Mouse (Mus musculus) forebrain, embryonic 16.5 days (tissue): ENCODE measurements around the gene Macrod2. TPM values are rescaled to one million over a fixed set of nuclear protein-coding genes. Genes with fewer than 3 reads are reported as not detected.
A peak's percentile ranks its signal among the peaks of the same experiment; 100 is the strongest.

ENCODE experiments used
- ATAC-seq: fragments of 200-750 bp; cut with Nextera tagmentation; 2 replicates; pipeline ENCODE4 v1.8.0; 2017; ENCODE audit warnings: mild to moderate bottlenecking, moderate library complexity
- H3K27ac ChIP-seq: fragments of 300-500 bp; sonication (generic); 2 replicates; pipeline ENCODE4 v1.5.1; 2014; ENCODE audit warnings: low read length, control low read depth
- H3K27me3 ChIP-seq: fragments of 300-500 bp; sonication (generic); replicated peaks from 2 replicates; pipeline ENCODE4 v1.6.1; 2014; ENCODE audit warnings: low read length; ENCODE audit not compliant: control insufficient read depth, insufficient read depth
- H3K36me3 ChIP-seq: fragments of 300-500 bp; sonication (generic); 2 replicates; pipeline ENCODE4 v1.6.1; 2014; ENCODE audit not compliant: control insufficient read depth, insufficient read depth
- H3K4me1 ChIP-seq: fragments of 300-500 bp; sonication (generic); replicated peaks from 2 replicates; pipeline ENCODE4 v1.6.1; 2014; ENCODE audit warnings: low read length; ENCODE audit not compliant: control insufficient read depth, insufficient read depth
- H3K4me2 ChIP-seq: fragments of 300-500 bp; sonication (generic); 2 replicates; pipeline ENCODE4 v1.6.1; 2014; ENCODE audit warnings: mild to moderate bottlenecking, low read length, control low read depth
- H3K4me3 ChIP-seq: fragments of 300-500 bp; sonication (generic); replicated peaks from 2 replicates; pipeline ENCODE4 v1.5.1; 2014; ENCODE audit warnings: mild to moderate bottlenecking, low read length, control low read depth
- H3K9ac ChIP-seq: fragments of 300-500 bp; sonication (generic); replicated peaks from 2 replicates; pipeline ENCODE4 v1.6.1; 2014; ENCODE audit warnings: low read depth, low read length, control low read depth
- H3K9me3 ChIP-seq: fragments of 300-500 bp; sonication (generic); 2 replicates; pipeline ENCODE4 v1.6.1; 2016; ENCODE audit warnings: low read length; ENCODE audit not compliant: control insufficient read depth
- WGBS: fragments of 180-500 bp; shearing (Covaris S2); extraction: QIAGEN DNeasy Blood & Tissue Kit; methylation state at CpG from one replicate; pipeline ENCODE4 v1.1.7; 2014; 5-methylcytosine and 5-hydroxymethylcytosine counted together
- polyA plus RNA-seq: library from polyadenylated mRNA; unstranded; fragments of >200 nt; fragmentation: Nextera tagmentation; extraction: Ambion mirVana; gene quantifications from 2 replicates; pipeline ENCODE4 v1.2.1, GENCODE M21; 2015

Gene Macrod2
- polyA plus RNA-seq, 1 experiment from 2014 or later, result 108 TPM

DNA sequence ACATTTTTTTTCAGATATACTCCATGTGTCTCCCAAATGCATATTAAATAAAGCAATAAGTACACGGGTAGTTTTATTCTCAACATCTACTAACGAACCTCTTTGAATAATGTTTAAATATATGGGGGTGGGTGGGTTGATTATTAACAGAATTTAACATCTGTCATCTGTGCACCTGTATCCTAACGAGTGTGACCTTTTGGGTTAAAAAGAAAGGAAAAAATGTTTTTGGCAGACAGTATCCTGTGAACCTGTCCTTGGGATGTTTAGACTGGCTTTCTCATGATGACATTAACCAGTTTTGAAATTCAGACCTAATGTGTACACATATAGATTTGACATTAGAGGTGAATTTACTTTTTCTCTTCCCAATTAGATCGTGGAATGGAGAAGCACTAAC, 805.4 kb downstream of the Macrod2 start:
- no peak overlapping the region for H3K4me2 ChIP-seq
- no peaks in the 10 kb centered on the region for H3K4me1 ChIP-seq
- H3K27ac ChIP-seq, result no peak overlapping the region
- no peaks in the 10 kb centered on the region for H3K27me3 ChIP-seq
- 45% methylated on average over 4 of the region's 4 CpGs for WGBS
- no peaks in the 10 kb centered on the region for H3K9me3 ChIP-seq
- ATAC-seq, result no peak
- no peaks in the 10 kb centered on the region for H3K36me3 ChIP-seq
- H3K4me3 ChIP-seq, result no peak overlapping the region
- H3K9ac ChIP-seq, result no peak overlapping the region

DNA sequence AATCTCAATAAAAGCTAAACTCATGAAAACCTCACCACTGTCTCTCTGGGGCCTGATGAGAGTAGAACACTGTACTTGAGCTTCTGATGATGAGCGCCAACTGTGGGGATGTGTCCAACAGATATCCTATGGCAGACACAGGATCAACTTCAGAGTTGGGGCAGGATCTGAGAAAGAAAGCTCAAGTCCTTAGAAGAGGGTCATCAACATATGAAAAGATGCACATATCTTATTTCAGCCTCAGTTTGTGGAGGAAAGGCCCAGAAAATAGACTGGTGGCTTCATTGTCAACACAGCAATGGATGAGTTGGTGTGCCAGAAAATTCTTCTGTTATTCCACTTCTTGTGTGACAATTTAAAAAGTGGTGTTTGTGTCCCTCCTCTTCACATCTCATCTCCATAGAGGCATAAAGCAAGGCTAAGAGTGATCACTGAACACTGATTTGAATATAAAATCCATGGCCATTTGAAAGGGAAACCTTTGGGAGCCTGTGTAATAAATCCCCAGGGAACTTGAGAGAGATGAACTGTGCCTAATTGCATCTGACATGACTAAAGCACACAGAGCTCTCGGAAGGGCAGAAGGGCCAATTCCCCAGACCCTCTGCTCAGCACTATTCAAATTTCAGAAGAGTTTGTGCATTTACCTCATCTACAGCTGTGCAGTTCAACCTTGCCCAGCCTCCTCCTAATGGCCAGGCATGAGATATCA, 806.4 kb downstream of the Macrod2 start:
- no peak overlapping the region for H3K4me3 ChIP-seq
- no peak for ATAC-seq
- H3K9me3 ChIP-seq, result no peaks in the 10 kb centered on the region
- H3K9ac ChIP-seq, result no peak overlapping the region
- H3K27me3 ChIP-seq, result no peaks in the 10 kb centered on the region
- H3K4me1 ChIP-seq, result no peaks in the 10 kb centered on the region
- 76% methylated on average over 2 of the region's 2 CpGs for WGBS
- H3K36me3 ChIP-seq, result no peaks in the 10 kb centered on the region
- no peak overlapping the region for H3K27ac ChIP-seq
- no peak overlapping the region for H3K4me2 ChIP-seq

DNA sequence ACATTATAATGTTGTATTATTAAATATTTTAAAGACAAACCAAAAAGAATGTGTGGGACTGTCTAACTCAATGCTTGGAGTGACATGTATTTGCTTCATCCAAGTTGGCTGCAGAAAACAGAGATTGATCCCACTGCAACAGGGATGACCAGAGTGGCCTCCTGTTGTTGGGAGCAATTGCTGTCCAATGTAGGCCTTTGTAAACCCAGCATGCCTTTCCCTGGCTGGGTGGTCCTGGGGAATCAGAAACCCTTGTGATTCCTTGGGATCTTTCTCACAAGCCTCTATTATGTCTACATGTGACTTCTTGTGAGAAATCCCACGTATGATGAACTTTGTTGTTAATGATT, 806.9 kb downstream of the Macrod2 start:
- Histone ChIP-seq H3K4me1 (no peaks in the 10 kb centered on the region), H3K4me3 (no peak overlapping the region), H3K27me3 (no peaks in the 10 kb centered on the region), H3K36me3 (no peaks in the 10 kb centered on the region), H3K9ac (no peak overlapping the region), H3K4me2 (no peak overlapping the region), H3K9me3 (no peaks in the 10 kb centered on the region), H3K27ac (no peak overlapping the region)
- ATAC-seq, result no peak
- WGBS, result 74% methylated on average over 1 of the region's 1 CpGs

DNA sequence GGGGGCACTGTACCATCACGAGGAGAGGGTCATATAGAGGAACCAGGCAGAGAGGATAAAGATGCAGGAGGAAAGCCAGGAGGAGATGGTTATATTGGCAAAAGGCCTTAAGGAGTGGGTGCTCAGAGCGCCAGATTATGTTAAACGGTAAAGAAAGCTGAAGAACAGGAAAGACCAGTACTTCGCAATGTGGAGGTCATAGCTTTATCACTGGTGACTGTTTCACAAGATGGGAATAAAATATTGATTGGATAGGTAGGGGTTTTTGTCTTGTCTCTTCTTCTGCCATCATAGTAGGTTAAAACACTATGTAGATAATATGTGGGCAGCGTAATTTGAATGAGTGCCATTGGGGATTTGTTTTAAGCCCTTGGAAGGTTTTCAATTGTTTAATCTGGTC, 816.2 kb downstream of the Macrod2 start:
- no peak for ATAC-seq
- H3K4me3 ChIP-seq, result no peak overlapping the region
- H3K27me3 ChIP-seq, result no peaks in the 10 kb centered on the region
- H3K9ac ChIP-seq, result no peak overlapping the region
- no peak overlapping the region for H3K4me2 ChIP-seq
- H3K36me3 ChIP-seq, result no peaks in the 10 kb centered on the region
- no peaks in the 10 kb centered on the region for H3K4me1 ChIP-seq
- no peak overlapping the region for H3K27ac ChIP-seq
- H3K9me3 ChIP-seq, result no peaks in the 10 kb centered on the region
- 87% methylated on average over 5 of the region's 5 CpGs for WGBS

DNA sequence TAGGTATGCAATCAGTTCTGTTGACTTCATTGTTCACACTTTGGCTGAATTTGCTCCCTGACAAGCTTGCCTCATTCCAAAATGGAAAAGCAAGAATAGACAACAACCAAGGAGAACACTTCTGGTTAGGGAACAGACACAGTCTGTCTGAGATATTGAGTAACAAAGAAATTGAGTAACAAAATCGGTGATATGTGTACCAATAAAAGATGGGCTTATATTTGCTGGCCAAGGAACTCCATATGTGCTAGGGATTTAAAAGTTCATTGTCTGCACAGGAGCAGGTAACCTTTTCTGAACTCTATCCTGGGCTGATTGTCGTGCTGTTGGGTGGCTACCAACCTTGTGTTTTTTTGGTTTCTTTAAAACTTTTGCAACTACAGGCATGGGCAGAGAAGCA, 817.2 kb downstream of the Macrod2 start:
- Histone ChIP-seq H3K27me3 (no peaks in the 10 kb centered on the region), H3K4me2 (no peak overlapping the region), H3K4me3 (no peak overlapping the region), H3K9me3 (no peaks in the 10 kb centered on the region), H3K4me1 (no peaks in the 10 kb centered on the region), H3K36me3 (no peaks in the 10 kb centered on the region), H3K27ac (no peak overlapping the region), H3K9ac (no peak overlapping the region)
- ATAC-seq, result no peak
- 96% methylated on average over 2 of the region's 2 CpGs for WGBS

DNA sequence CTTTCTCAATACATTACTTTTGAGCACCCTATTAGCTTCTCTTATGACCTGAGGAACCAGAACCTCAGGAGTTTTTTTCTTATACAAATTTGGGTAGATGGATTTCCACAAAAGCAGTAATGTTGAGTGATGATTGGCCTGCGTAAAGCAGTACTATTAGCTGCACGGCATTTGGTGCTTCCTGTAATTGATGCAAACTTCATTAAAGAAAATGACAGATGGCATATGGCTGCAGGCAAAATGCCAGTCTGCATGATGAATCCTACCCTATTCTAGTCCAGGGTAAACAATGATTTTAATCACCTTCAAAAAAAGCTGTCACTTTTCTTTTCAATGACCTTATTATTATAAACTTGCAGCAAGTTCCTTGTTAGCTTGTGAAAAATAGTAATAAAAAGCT, 822.4 kb downstream of the Macrod2 start:
- no peak overlapping the region for H3K9ac ChIP-seq
- H3K4me1 ChIP-seq, result peaks cover 2% of the 10 kb centered on the region; the same call in 1 of the 2 replicates
- H3K36me3 ChIP-seq, result no peaks in the 10 kb centered on the region
- H3K27me3 ChIP-seq, result no peaks in the 10 kb centered on the region
- 20% methylated on average over 2 of the region's 2 CpGs for WGBS
- ATAC-seq, result peak; percentile 77
- H3K27ac ChIP-seq, result no peak overlapping the region
- H3K4me3 ChIP-seq, result no peak overlapping the region
- 0 out of 2 replicates have a peak, but pooled peaks cover 3% of the 10 kb centered on the region for H3K9me3 ChIP-seq
- no peak overlapping the region for H3K4me2 ChIP-seq

DNA sequence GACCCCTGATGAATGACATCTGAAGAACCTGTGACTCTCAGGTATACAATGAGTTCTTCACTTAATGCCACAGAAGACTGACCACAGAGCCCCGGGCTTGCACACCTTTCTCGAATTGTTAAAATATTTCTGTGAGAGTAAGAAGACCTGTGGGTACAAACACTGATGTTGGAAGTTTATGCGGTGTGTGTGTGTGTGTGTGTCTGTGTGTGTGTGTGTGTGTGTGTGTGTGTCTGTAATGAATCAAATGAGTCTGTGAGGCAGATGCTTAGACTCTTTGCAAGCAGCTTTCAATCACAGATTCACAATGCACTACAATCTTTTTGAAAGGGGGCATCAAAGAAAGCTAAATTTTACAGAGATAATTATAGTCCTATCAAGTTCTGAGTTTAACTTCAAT, 822.8 kb downstream of the Macrod2 start:
- peak; percentile 36; the same call in 1 of the 2 replicates for ATAC-seq
- 0 out of 2 replicates have a peak, but pooled peaks cover 3% of the 10 kb centered on the region for H3K9me3 ChIP-seq
- H3K27ac ChIP-seq, result no peak overlapping the region
- H3K9ac ChIP-seq, result no peak overlapping the region
- 42% methylated on average over 3 of the region's 3 CpGs for WGBS
- H3K4me2 ChIP-seq, result no peak overlapping the region
- H3K27me3 ChIP-seq, result no peaks in the 10 kb centered on the region
- H3K4me1 ChIP-seq, result peaks cover 2% of the 10 kb centered on the region; the same call in 1 of the 2 replicates
- no peak overlapping the region for H3K4me3 ChIP-seq
- no peaks in the 10 kb centered on the region for H3K36me3 ChIP-seq

DNA sequence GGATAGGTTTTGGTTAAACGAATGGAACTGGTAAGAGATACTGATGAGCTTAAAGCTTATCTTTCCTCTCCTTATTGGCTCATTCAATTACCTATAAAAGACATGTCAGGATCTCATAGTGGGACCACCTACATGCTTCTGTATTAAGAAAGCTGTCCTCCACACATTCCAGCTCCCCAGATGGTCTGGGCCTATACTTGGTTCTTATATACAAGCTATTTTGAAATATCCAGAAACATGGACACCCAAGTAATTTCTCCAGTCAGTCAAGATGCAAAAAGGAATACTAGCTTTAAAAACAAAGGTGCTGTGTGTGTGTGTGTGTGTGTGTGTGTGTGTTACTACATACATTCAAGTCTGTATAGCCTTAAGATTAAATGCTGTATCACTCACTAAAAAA, 833.7 kb downstream of the Macrod2 start:
- Histone ChIP-seq H3K9me3 (no peaks in the 10 kb centered on the region), H3K4me2 (no peak overlapping the region), H3K4me1 (peaks cover 7% of the 10 kb centered on the region; the same call in 1 of the 2 replicates), H3K9ac (no peak overlapping the region), H3K27ac (no peak overlapping the region), H3K27me3 (no peaks in the 10 kb centered on the region), H3K4me3 (no peak overlapping the region), H3K36me3 (no peaks in the 10 kb centered on the region)
- 91% methylated on average over 1 of the region's 1 CpGs for WGBS
- ATAC-seq, result no peak

DNA sequence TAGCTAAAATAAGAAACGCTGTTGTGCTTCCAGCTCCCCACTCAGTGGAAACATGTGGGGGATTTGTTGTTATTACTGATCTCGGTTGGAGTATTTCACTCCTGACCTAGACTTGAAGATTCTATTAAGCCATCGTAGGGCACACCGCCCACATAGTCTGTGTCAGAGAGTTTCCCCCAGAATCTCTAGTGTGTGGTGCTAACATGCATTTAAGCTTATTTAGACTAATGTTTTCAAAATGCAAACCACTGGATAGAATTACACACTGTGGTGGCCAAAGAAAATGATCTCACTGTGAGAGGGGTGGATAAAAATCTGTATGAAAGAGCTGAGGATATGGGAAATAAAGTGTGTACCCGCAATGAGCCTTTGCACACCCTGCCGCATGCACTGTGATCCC, 834.7 kb downstream of the Macrod2 start:
- no peak overlapping the region for H3K27ac ChIP-seq
- H3K4me1 ChIP-seq, result peaks cover 7% of the 10 kb centered on the region; the same call in 1 of the 2 replicates
- no peak overlapping the region for H3K9ac ChIP-seq
- H3K4me2 ChIP-seq, result no peak overlapping the region
- WGBS, result 65% methylated on average over 6 of the region's 6 CpGs
- no peaks in the 10 kb centered on the region for H3K9me3 ChIP-seq
- H3K27me3 ChIP-seq, result no peaks in the 10 kb centered on the region
- no peaks in the 10 kb centered on the region for H3K36me3 ChIP-seq
- no peak for ATAC-seq
- H3K4me3 ChIP-seq, result no peak overlapping the region
